Mouse (Mus musculus): ENCODE results near the gene Gm18336. TPM values are rescaled to one million over a fixed set of nuclear protein-coding genes. Genes with fewer than 3 reads are reported as not detected.
"Not testable (repeated sequence)": the region's sequence is repeated elsewhere in the genome, so short reads cannot be mapped to it uniquely, and the experiment has no call there.

The Gm18336 gene
- 0.33 and 0.38 TPM in 2 replicates for polyA plus RNA-seq (2012; rRNA removed)

DNA sequence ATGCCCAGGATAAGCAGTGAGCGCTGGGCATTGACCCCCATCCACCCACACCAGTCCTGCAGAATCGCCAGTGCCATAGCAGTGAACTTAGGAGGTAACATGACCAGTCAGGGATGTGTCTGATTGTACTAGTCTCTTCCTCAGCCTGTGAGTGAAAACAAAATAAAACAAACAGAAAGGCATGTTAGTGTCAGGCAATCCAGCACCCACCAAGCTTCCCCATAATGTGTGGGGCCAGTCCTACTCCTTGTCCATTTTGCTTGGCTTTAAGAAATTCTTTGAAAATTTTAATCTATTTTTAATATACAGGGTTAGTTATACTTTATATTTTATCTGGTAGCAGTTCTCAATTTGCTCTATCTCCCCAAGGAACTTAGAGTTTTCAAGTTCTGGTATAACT lies at the start of gene Gm18336:
TSS of gene Gm18336 (minus strand) at position 101 of the 400 bp plus-strand sequence.
- DNase-seq (ENCODE audit: low spot score), result not testable (repeated sequence)

DNA sequence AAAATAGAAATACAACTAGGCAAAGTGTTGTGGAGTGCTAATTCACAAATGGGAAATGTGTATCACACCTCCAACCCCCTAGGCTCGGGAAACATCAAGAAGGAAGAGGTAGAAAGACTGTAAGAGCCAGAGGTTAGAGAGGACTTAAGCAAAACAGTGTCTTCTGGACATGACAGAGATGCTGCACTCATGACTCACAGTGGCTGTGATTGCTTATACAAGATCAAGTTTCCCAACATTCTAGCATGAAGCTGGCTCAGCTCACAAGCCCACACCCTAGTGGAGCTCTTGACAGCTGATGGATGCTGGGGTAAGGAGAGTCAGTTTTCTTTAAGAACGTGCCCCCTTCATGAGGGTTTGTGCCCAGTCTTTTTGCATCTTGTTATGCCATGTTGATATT lies 42.9 kb upstream of the Gm18336 start:
- DNase-seq (ENCODE audit: low spot score), result no peak

DNA sequence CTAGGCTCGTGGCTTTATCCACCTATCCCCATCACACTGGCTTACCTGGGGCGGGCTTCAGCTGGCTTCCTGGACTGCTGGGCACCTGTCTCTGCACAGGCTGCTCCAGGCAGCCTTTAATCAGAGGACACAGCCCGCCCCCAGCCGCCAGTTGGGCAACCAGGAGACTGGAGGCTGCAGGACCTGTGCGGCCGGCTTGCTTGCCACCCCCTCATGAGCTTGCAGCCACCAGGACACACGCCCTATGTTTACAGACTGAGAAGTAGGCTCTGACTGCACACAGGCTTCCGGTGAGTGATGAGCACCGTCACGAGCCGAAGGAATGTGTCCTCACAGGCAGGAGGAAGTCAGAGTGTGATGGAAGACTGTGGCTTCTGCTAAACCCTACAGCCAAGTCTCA lies 36.7 kb upstream of the Gm18336 start, which contains the start of gene Trex2:
TSS of gene Trex2 (minus strand) at position 93 of the 400 bp plus-strand sequence.
- no peak for DNase-seq (ENCODE audit: low spot score)

DNA sequence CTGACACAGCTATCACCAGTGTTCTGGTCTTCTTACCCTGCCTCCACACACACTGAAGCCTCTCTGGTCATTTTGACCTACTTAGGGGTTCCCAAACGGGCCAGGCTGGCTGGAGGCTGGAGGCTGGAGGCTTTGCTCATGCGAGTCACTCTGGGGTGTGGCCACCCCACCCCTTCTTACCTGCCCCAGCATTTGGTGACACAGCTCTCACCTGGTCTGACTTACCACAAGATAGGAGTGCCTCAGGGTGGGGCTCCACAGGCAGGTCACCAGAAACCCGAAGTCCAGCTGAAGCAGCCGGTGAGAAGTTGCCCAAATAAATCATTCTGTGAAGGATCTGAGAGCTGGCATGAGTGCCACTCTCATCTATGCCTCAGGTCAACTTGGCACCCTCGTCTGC lies 34.3 kb upstream of the Gm18336 start:
- no peak for DNase-seq (ENCODE audit: low spot score)

DNA sequence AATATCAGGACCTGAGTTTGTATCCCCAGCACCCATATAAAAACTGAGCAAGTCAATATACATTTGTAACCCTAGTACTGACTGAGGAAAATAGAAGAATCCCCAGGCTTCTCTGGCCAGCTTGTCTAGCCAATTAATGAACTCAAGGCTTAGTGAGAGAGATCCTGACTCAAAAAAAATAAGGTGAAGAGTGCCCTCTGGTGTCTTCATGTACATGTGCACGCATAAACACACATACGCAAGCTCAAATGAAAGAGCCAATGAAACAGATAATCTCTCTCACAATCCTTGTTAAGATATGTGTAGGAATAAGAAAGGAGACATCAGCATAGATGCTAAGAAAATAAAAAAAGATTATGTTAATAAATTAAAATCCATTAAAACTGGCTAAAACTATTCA lies 31.5 kb upstream of the Gm18336 start:
- no peak for DNase-seq (ENCODE audit: low spot score)

DNA sequence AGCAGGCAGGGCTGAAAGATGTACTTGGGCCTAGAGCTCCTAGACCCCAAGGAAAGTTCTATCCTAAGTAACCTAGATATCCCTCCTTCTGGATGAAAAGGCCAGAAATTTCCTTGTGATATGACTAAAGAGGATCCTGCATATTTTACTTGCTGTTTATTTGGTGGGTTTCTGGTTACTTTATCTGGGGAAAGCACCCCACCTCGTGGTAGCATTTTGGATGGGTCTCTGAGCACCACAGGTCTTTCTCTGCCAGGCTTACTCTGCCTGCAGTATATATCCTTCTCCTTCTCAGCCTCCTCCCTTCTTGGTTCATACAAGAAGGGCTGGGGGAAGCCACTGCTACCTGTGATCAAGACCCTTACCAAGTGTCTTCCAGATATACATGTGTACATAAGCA lies 14.2 kb upstream of the Gm18336 start:
- no peak for DNase-seq (ENCODE audit: low spot score)

DNA sequence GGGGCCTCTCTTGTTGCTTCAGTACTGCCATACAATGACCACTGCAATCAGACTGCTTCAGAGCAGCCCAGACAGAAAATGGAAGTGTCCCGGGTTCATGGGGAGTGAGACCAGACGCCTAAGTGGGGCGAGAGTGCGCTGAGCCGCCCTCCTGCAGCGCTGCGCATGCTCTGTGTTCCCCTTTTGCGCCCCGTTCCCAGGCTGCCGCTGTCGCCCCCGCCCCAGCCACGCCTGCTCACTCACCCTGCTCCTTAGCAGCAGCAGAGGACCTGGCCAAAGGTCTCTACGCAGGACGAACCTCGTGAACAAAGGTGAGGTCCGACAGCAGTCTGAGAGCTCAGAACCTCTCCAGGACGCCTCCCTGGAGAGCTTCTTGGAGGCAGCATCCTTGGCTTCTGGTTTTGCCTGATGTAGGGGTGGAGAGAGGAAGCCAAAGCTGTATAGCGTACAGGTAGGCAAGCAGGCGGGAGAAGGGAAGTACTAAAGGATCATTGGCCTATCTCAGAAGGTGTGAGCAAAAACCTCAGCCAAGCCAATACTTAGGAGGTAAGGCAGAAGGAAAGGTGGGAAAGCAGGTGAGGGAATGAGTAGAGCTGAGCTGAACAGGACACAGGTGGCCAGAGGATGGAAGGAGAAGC lies 12.5 kb upstream of the Gm18336 start, which contains the start of gene Zfp92:
TSS of gene Zfp92 (plus strand) at position 217 of the 638 bp plus-strand sequence.
- DNase-seq (ENCODE audit: low spot score), result no peak

DNA sequence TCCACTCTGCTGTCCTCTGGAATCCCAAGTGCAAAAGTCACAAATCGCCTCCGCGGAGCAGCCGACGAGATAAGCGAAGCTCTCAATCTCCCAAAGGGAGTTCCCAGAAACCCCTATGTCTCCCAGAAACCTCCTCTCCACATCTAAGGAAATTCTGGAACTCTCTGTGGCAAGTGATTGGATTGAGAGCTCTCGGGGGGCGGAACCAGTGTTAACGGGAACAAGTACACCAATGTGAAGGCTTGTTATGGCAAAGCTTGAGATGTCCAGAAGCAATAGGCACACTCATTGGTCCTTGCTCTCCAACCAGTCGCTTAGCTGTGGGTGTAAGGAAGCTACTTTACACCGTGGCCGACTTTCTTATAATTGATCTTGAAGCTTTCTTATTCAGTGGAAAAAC lies 3.1 kb upstream of the Gm18336 start:
- DNase-seq (ENCODE audit: low spot score), result no peak

DNA sequence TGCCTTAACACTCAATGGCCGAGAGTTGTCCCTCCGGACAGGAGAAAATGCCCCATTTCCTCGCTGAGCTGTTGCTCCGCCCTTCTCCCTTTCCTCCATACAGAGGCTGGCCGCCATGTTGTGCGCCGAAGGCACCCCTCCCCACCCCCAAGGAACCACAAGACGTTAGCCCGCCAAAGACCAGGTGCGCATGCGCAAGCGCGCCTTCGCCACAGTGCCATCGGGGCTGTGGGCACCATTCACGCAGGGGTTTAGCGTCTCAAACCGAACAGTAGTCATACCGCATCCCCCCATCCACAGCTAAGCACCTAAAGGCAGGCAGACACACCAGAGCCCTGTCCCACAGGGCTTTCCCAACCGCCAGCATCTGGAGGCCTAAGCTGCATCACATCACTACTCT lies 2.4 kb upstream of the Gm18336 start:
- no peak for DNase-seq (ENCODE audit: low spot score)

DNA sequence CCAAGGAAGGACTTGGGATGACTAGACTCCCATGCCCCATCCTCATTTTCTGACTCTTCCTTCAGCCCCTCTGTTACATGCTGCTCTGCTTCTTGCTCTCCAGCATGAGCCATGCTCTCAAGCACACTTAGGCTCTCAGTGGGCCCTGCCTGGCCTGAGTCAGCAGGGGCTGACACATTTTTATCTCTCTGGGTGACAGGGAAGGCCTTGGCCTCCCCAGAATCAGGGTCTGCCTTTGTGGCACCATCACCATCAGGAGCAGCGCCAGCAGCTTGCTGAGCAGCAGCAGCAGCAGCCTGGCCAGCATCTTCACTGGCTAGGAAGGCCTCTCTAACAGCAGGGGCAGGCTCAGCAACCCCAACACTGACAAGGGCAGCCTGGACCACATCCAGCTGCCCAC lies 2.1 kb downstream of the Gm18336 start:
- DNase-seq (ENCODE audit: low spot score), result no peak

DNA sequence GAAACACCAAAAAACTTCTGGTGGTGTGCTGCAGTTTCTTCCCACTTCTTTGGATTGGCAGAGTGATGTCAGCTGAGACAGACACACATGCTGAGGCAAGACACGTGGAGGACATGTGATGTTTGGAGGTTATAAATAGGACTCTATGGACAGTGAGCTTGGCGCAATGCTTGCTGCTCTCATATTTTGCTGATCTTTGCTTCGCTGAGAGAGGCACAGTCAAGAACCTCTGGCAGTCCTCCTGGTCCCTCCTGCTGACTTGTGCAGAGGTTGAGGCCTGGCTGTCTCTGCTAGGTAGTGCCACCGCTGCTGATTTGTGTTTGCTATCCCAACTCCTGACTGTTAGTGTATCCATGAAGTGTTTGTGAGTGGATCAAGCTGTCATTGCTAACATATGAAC lies 7.1 kb downstream of the Gm18336 start:
- DNase-seq (ENCODE audit: low spot score), result no peak

DNA sequence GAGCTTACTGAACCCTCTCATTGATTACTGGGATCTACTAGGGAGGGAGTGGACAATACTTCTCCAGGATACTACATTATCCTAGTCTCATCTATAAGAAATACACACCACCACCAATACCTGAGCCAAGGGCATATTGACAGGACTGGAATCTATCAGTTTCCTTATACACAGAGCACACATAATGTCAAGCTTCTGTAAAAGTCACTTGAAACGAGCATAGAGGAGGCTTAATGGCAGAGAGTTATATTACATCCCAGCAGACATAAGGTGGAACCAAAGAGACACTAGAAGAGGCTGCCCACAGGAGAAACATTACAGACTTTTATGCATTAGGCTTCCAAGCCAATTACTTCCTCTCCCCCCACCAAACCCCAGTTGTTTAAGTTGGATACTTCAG lies 13.6 kb downstream of the Gm18336 start:
- DNase-seq (ENCODE audit: low spot score), result no peak

DNA sequence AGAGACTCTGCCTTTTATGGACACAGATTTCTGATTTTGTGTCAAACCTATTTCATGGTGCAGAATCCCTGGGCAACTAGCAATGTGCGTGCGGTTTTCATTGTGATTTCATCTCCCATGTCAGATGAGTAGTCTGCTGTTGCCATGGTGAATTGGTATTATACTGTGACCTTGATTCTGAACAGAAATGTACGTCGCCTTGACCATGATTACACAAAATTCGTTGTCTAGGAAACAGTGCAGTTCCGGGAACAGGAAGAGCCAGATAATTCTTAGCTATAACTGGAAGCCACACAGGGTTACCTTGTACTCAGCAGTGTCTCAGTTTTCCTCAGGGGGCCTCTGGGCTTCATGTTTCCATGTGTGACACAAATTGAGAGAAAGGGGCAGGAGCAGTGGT lies 14.1 kb downstream of the Gm18336 start:
- no peak for DNase-seq (ENCODE audit: low spot score)

DNA sequence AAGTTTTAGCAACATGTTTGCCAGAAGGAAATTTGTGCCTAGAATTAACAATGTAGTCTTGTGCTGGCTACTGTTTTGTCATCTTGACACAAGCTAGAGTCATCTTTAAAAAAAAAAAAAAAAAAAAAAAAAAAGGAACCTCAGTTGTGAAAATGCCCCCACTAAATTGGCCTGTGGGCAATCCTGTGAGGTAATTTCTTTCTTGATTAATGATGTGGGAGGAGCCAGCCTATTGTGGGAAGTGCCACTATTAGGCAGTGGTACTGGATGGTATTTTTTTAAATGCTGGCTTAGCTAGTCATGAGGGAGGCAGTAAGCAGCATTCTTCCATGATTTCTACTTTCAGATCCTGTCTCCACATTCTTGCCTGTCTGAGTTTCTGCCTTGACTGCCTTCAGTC lies 35.2 kb downstream of the Gm18336 start:
- no peak for DNase-seq (ENCODE audit: low spot score)

DNA sequence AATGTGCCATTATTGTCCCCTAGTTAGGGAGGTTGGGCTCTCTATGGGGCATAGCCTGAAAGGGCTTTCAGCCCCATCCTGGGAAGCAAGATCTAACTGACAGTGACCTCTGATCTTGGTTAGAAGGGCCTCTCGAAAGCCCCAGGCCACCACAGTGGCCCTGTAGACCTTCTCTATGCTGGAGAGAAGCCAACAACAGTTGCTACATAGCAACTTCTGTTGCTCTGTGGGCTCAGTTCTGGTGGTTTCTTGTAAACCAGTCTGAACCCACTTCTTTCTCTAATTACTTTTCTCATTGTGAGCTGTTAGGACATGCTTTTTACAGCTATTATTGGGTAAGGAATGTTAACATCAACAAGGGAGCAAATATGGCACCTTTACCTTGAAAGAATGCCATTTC lies 41.8 kb downstream of the Gm18336 start:
- no peak for DNase-seq (ENCODE audit: low spot score)

DNA sequence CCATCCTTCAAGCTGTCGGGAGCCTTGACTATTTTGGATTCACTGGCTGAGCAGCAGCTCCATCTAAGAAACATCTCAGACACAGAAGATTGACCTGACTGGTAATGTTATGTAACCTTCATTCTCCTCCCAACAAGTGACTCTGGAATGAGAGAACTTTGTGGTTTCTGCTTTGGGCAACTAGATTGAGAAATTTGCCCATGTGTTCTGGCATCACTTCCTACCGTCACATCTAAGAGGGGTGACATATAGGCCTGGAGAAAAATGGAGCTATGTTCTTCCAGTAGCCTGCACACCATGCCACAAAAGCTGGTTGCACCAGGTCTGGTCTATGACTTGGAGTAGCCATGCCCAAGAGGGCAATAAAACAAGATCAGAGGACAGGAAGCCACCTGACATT lies 42.4 kb downstream of the Gm18336 start:
- no peak for DNase-seq (ENCODE audit: low spot score)

Other genes starting within 250 kb of the Gm18336 start
- gene Xlr5b, start 249.9 kb downstream of the Gm18336 start, polyA plus RNA-seq (2012; rRNA removed), result not detected in 2 replicates
- gene DXBay18, start 249.3 kb downstream of the Gm18336 start, polyA plus RNA-seq (2012; rRNA removed), result not detected in 2 replicates
- not detected in 2 replicates for gene Spin2d, start 221.7 kb downstream of the Gm18336 start, polyA plus RNA-seq (2012; rRNA removed)
- 7.5 and 14.6 TPM in 2 replicates for gene Xlr3b, start 206.5 kb downstream of the Gm18336 start, polyA plus RNA-seq (2012; rRNA removed)
- 2.0 and 2.4 TPM in 2 replicates for gene Xlr4b, start 184.4 kb downstream of the Gm18336 start, polyA plus RNA-seq (2012; rRNA removed)
- gene F8a, start 170.4 kb downstream of the Gm18336 start, polyA plus RNA-seq (2012; rRNA removed), result 10.2 and 11.2 TPM in 2 replicates
- 0.52 and 1.3 TPM in 2 replicates for gene Xlr4c, start 155.6 kb downstream of the Gm18336 start, polyA plus RNA-seq (2012; rRNA removed)
- gene Xlr3c, start 133.3 kb downstream of the Gm18336 start, polyA plus RNA-seq (2012; rRNA removed), result not detected in 2 replicates
- 0.04 TPM in 1 of 2 replicates, not detected in the other for gene Xlr5a, start 105.8 kb downstream of the Gm18336 start, polyA plus RNA-seq (2012; rRNA removed)
- not detected in 2 replicates for gene Xlr5c, start 105.8 kb downstream of the Gm18336 start, polyA plus RNA-seq (2012; rRNA removed)
- not detected in 2 replicates for gene Gm45015, start 61.9 kb downstream of the Gm18336 start, polyA plus RNA-seq (2012; rRNA removed)
- gene Zfp275, start 56.1 kb downstream of the Gm18336 start, polyA plus RNA-seq (2012; rRNA removed), result 13.0 and 13.7 TPM in 2 replicates
- gene Zfp92, start 12.4 kb upstream of the Gm18336 start, polyA plus RNA-seq (2012; rRNA removed), result 0.01 TPM in 2 replicates
- gene Trex2, start 36.6 kb upstream of the Gm18336 start, polyA plus RNA-seq (2012; rRNA removed), result 3.9 and 4.8 TPM in 2 replicates
- gene Haus7, start 60.3 kb upstream of the Gm18336 start, polyA plus RNA-seq (2012; rRNA removed), result 19.7 and 24.8 TPM in 2 replicates
- gene Bgn, start 84.9 kb upstream of the Gm18336 start, polyA plus RNA-seq (2012; rRNA removed), result 589 and 923 TPM in 2 replicates
- 0.53 and 0.56 TPM in 2 replicates for gene Atp2b3, start 104.3 kb upstream of the Gm18336 start, polyA plus RNA-seq (2012; rRNA removed)
- 2.6 and 2.7 TPM in 2 replicates for gene Dusp9, start 240.7 kb upstream of the Gm18336 start, polyA plus RNA-seq (2012; rRNA removed)

All from urinary bladder, adult 2 months (tissue).